Mouse (Mus musculus): ENCODE results near the gene Vmn2r71. TPM values are rescaled to one million over a fixed set of nuclear protein-coding genes. Genes with fewer than 3 reads are reported as not detected.

Vmn2r71 gene
- polyA plus RNA-seq (2016; fragmentation: Nextera tagmentation; extraction: Ambion mirVana), result not detected in 2 replicates

GRCm38 (mm10) chr7:85562787-85563186 lies at the start of gene Vmn2r71:
Gene Vmn2r71 (plus strand): TSS chr7:85563087.
- no peak within 1 kb of the TSS for H3K27ac ChIP-seq (replicated peaks)
- no peaks in the 10 kb centered on the region for H3K27me3 ChIP-seq
- no peaks in the 10 kb centered on the region for H3K4me1 ChIP-seq
- no peak within 1 kb of the TSS for H3K9ac ChIP-seq (replicated peaks)
- H3K4me3 ChIP-seq, result no peak within 1 kb of the TSS
- H3K36me3 ChIP-seq, result no peaks in the 10 kb centered on the region
- no peak within 1 kb of the TSS for H3K4me2 ChIP-seq (replicated peaks)
- WGBS, result 78% methylated on average over 5 of the region's 5 CpGs
- 0 out of 2 replicates have a peak, but pooled peaks cover 5% of the 10 kb centered on the region for H3K9me3 ChIP-seq
- ATAC-seq (ENCODE audit: low FRiP score, low read depth), result no peak

- ATAC-seq (ENCODE audit: low FRiP score, low read depth), result no peak
- Histone ChIP-seq H3K27me3 (no peaks in the 10 kb centered on the region), H3K9me3 (peaks cover 9% of the 10 kb centered on the region), H3K9ac (replicated peaks) (no peak overlapping the region), H3K4me1 (no peaks in the 10 kb centered on the region), H3K4me3 (no peak overlapping the region), H3K36me3 (no peaks in the 10 kb centered on the region), H3K27ac (replicated peaks) (no peak overlapping the region), H3K4me2 (replicated peaks) (no peak overlapping the region)
- WGBS, result 81% methylated on average over 2 of the region's 2 CpGs
Observed at GRCm38 (mm10) chr7:85542108-85542507, 20.8 kb upstream of the Vmn2r71 start.

GRCm38 (mm10) chr7:85543118-85543517 lies 19.8 kb upstream of the Vmn2r71 start:
- Histone ChIP-seq H3K27me3 (no peaks in the 10 kb centered on the region), H3K36me3 (no peaks in the 10 kb centered on the region), H3K4me2 (replicated peaks) (no peak overlapping the region), H3K9me3 (peaks cover 9% of the 10 kb centered on the region), H3K4me1 (no peaks in the 10 kb centered on the region), H3K9ac (replicated peaks) (no peak overlapping the region), H3K4me3 (no peak overlapping the region), H3K27ac (replicated peaks) (no peak overlapping the region)
- no peak for ATAC-seq (ENCODE audit: low FRiP score, low read depth)
- 53% methylated on average over 2 of the region's 2 CpGs for WGBS

GRCm38 (mm10) chr7:85569092-85569491 lies 6.2 kb downstream of the Vmn2r71 start, which contains the start of gene Vmn2r70:
Gene Vmn2r70 (minus strand): TSS chr7:85569192.
- Histone ChIP-seq H3K9me3 (0 out of 2 replicates have a peak, but pooled peaks cover 2% of the 10 kb centered on the region), H3K27ac (replicated peaks) (no peak within 1 kb of the TSS), H3K36me3 (no peaks in the 10 kb centered on the region), H3K4me3 (no peak within 1 kb of the TSS), H3K9ac (replicated peaks) (no peak within 1 kb of the TSS), H3K4me2 (replicated peaks) (no peak within 1 kb of the TSS), H3K4me1 (no peaks in the 10 kb centered on the region), H3K27me3 (no peaks in the 10 kb centered on the region)
- WGBS, result 82% methylated on average over 2 of the region's 2 CpGs
- no peak for ATAC-seq (ENCODE audit: low FRiP score, low read depth)

Other genes with a start within 250 kb of the Vmn2r71 start
- not detected in 2 replicates for gene Vmn2r69, start 147.2 kb upstream of the Vmn2r71 start, polyA plus RNA-seq (2016; fragmentation: Nextera tagmentation; extraction: Ambion mirVana)
- not detected in 2 replicates for gene Vmn2r70, start 6.1 kb downstream of the Vmn2r71 start, polyA plus RNA-seq (2016; fragmentation: Nextera tagmentation; extraction: Ambion mirVana)
- not detected in 2 replicates for gene Vmn2r72, start 192.0 kb downstream of the Vmn2r71 start, polyA plus RNA-seq (2016; fragmentation: Nextera tagmentation; extraction: Ambion mirVana)